Mouse (Mus musculus): ENCODE data around the gene Ryr3. TPM values are rescaled to one million over a fixed set of nuclear protein-coding genes. Genes with fewer than 3 reads are reported as not detected.

Gene Ryr3
- polyA plus RNA-seq (2016; fragmentation: Nextera tagmentation; extraction: Ambion mirVana), result 4.3 and 4.7 TPM in 2 replicates

- peak; percentile 81 for ATAC-seq (ENCODE audit: insufficient number of reproducible peaks, low FRiP score)
- no peaks in the 10 kb centered on the region for H3K36me3 ChIP-seq
- no peaks in the 10 kb centered on the region for H3K4me1 ChIP-seq (replicated peaks)
- peak within 1 kb of the TSS; percentile 62 for H3K4me3 ChIP-seq
- peaks cover 54% of the 10 kb centered on the region for H3K27me3 ChIP-seq (replicated peaks)
- H3K4me2 ChIP-seq, result peak within 1 kb of the TSS; percentile 92
- H3K9ac ChIP-seq, result peak within 1 kb of the TSS; percentile 71
- no peak within 1 kb of the TSS for H3K27ac ChIP-seq (ENCODE audit: poor library complexity, severe bottlenecking)
- H3K9me3 ChIP-seq (replicated peaks), result no peaks in the 10 kb centered on the region
- under 1% methylated on average over 56 of the region's 72 CpGs for WGBS
Observed at GRCm38 (mm10) chr2:113216746-113217461, at the start of gene Ryr3. Gene Ryr3 (minus strand): TSS chr2:113217096.

- 69% methylated on average over 5 of the region's 5 CpGs for WGBS
- Histone ChIP-seq H3K4me1 (replicated peaks) (no peaks in the 10 kb centered on the region), H3K9me3 (replicated peaks) (no peaks in the 10 kb centered on the region), H3K4me2 (no peak overlapping the region), H3K36me3 (no peaks in the 10 kb centered on the region), H3K27ac (ENCODE audit: poor library complexity, severe bottlenecking) (no peak overlapping the region), H3K9ac (no peak overlapping the region), H3K4me3 (no peak overlapping the region), H3K27me3 (replicated peaks) (no peaks in the 10 kb centered on the region)
- no peak for ATAC-seq (ENCODE audit: insufficient number of reproducible peaks, low FRiP score)
Observed at GRCm38 (mm10) chr2:113238871-113239270, 22.0 kb upstream of the Ryr3 start.

- H3K4me2 ChIP-seq, result no peak overlapping the region
- H3K27ac ChIP-seq (ENCODE audit: poor library complexity, severe bottlenecking), result no peak overlapping the region
- ATAC-seq (ENCODE audit: insufficient number of reproducible peaks, low FRiP score), result no peak
- H3K36me3 ChIP-seq, result no peaks in the 10 kb centered on the region
- no peak overlapping the region for H3K9ac ChIP-seq
- H3K9me3 ChIP-seq (replicated peaks), result no peaks in the 10 kb centered on the region
- no peak overlapping the region for H3K4me3 ChIP-seq
- no peaks in the 10 kb centered on the region for H3K4me1 ChIP-seq (replicated peaks)
- WGBS, result 68% methylated on average over 1 of the region's 1 CpGs
- no peaks in the 10 kb centered on the region for H3K27me3 ChIP-seq (replicated peaks)
Observed at GRCm38 (mm10) chr2:113236993-113237392, 20.1 kb upstream of the Ryr3 start.

- H3K4me2 ChIP-seq, result no peak overlapping the region
- no peaks in the 10 kb centered on the region for H3K36me3 ChIP-seq
- WGBS, result 18% methylated on average over 3 of the region's 3 CpGs
Observed at GRCm38 (mm10) chr2:113234559-113234958, 17.7 kb upstream of the Ryr3 start.

DNA sequence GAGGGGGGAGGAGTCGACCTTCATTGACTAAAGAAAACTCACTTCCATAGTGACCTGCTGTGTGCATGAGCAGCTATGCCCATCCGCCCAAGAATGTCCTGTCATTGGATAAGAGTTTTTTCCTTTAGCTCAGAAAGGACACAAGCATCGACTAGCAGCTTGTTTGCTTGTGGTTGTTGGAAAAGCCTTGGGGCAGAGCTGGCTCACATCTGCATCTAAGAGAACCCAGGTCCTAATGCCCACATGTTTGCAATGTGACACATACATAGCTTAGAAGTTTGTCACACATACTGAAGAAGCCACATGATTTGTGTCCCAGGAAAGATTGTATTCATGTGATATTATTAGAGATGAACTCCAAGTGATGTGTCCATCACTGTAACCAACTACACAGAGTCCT, 16.5 kb upstream of the Ryr3 start:
- Histone ChIP-seq H3K36me3 (no peaks in the 10 kb centered on the region), H3K4me1 (replicated peaks) (no peaks in the 10 kb centered on the region), H3K9ac (no peak overlapping the region), H3K27ac (ENCODE audit: poor library complexity, severe bottlenecking) (no peak overlapping the region), H3K4me3 (no peak overlapping the region), H3K4me2 (no peak overlapping the region), H3K9me3 (replicated peaks) (no peaks in the 10 kb centered on the region), H3K27me3 (replicated peaks) (no peaks in the 10 kb centered on the region)
- ATAC-seq (ENCODE audit: insufficient number of reproducible peaks, low FRiP score), result no peak
- WGBS, result 60% methylated on average over 3 of the region's 3 CpGs

More at GRCm38 (mm10) chr2:113234559-113234958, 17.7 kb upstream of the Ryr3 start:
- no peak for ATAC-seq (ENCODE audit: insufficient number of reproducible peaks, low FRiP score)
- Histone ChIP-seq H3K4me1 (replicated peaks) (no peaks in the 10 kb centered on the region), H3K27me3 (replicated peaks) (no peaks in the 10 kb centered on the region), H3K4me3 (no peak overlapping the region), H3K27ac (ENCODE audit: poor library complexity, severe bottlenecking) (no peak overlapping the region), H3K9me3 (replicated peaks) (no peaks in the 10 kb centered on the region), H3K9ac (no peak overlapping the region)

DNA sequence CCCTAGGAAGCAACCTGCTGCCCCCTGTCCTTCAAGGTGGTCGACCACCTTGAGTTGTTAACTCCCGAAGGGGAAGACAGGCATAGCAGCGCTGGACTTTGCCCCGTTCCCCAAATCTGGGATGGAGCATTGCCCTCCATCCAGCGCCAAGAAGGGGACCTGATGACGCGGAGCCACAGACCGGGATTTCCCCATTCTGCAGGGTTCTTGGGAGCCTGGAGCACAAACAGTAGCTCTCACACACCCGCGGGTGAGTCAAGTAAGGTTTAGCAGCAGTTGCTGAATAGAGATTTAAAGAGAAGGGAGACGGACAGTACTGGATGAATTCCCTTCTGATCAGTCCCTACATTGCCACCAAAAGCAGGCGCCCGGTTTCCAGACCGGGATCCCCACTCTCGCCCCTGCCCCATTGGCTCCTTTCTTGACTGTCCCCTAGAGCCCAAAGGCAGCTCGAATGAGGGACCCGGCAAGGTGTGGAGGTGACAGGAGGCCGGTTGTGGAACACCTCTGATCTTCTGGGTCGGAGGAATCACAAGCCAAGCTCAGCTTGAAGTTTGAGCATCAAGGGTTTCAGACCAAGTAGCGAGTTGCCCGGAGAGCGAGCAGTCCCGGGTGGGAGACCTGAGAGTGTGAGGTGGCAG, 671 bp downstream of the Ryr3 start:
- H3K27ac ChIP-seq (ENCODE audit: poor library complexity, severe bottlenecking), result no peak overlapping the region

DNA sequence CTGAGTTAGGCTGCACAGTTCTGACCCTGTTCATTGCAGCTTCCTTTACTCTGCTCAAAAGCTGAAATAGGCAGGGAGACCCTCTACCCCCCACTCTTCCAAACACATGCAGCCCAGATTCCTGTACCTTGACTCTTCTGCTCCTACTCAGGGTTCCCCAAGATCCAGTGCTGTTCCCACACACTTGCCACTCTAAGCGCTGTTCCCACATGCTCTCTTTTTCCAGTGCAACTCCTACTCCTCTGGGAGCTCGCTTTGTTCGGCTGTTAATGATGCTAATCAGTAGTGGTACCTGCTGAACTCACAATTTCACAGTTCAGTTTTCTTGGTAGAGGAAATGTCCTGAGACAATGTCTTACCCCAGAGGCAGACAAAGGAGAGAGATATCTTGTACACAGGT, 6.9 kb downstream of the Ryr3 start:
- no peaks in the 10 kb centered on the region for H3K4me1 ChIP-seq (replicated peaks)
- H3K36me3 ChIP-seq, result no peaks in the 10 kb centered on the region
- H3K4me2 ChIP-seq, result no peak overlapping the region
- no peak overlapping the region for H3K27ac ChIP-seq (ENCODE audit: poor library complexity, severe bottlenecking)
- WGBS, result 80% methylated on average over 3 of the region's 3 CpGs
- no peak for ATAC-seq (ENCODE audit: insufficient number of reproducible peaks, low FRiP score)
- H3K9ac ChIP-seq, result no peak overlapping the region
- peaks cover 27% of the 10 kb centered on the region for H3K27me3 ChIP-seq (replicated peaks)
- H3K9me3 ChIP-seq (replicated peaks), result no peaks in the 10 kb centered on the region
- no peak overlapping the region for H3K4me3 ChIP-seq

More for the DNA sequence above, 671 bp downstream of the Ryr3 start:
- H3K36me3 ChIP-seq, result no peaks in the 10 kb centered on the region
- H3K27me3 ChIP-seq (replicated peaks), result peaks cover 56% of the 10 kb centered on the region
- H3K9me3 ChIP-seq (replicated peaks), result no peaks in the 10 kb centered on the region
- H3K4me2 ChIP-seq, result peak overlapping the region; percentile 92
- H3K9ac ChIP-seq, result peak overlapping the region; percentile 71
- H3K4me1 ChIP-seq (replicated peaks), result no peaks in the 10 kb centered on the region
- peak overlapping the region; percentile 62 for H3K4me3 ChIP-seq
- WGBS, result 3% methylated on average over 23 of the region's 23 CpGs
- peak; percentile 10; the same call in 1 of the 2 replicates for ATAC-seq (ENCODE audit: insufficient number of reproducible peaks, low FRiP score)

- Histone ChIP-seq H3K9ac (no peak overlapping the region), H3K4me1 (replicated peaks) (no peaks in the 10 kb centered on the region), H3K9me3 (replicated peaks) (no peaks in the 10 kb centered on the region), H3K27ac (ENCODE audit: poor library complexity, severe bottlenecking) (no peak overlapping the region), H3K27me3 (replicated peaks) (peaks cover 19% of the 10 kb centered on the region), H3K36me3 (no peaks in the 10 kb centered on the region), H3K4me3 (no peak overlapping the region), H3K4me2 (no peak overlapping the region)
- WGBS, result 86% methylated on average over 9 of the region's 9 CpGs
- no peak for ATAC-seq (ENCODE audit: insufficient number of reproducible peaks, low FRiP score)
Observed at GRCm38 (mm10) chr2:113209263-113209662, 7.6 kb downstream of the Ryr3 start.

GRCm38 (mm10) chr2:113202857-113203256, 14.0 kb downstream of the Ryr3 start:
- no peak overlapping the region for H3K27ac ChIP-seq (ENCODE audit: poor library complexity, severe bottlenecking)
- WGBS, result 75% methylated on average over 6 of the region's 6 CpGs
- no peaks in the 10 kb centered on the region for H3K27me3 ChIP-seq (replicated peaks)
- H3K36me3 ChIP-seq, result no peaks in the 10 kb centered on the region
- H3K4me3 ChIP-seq, result no peak overlapping the region
- H3K9ac ChIP-seq, result no peak overlapping the region
- H3K4me1 ChIP-seq (replicated peaks), result no peaks in the 10 kb centered on the region
- ATAC-seq (ENCODE audit: insufficient number of reproducible peaks, low FRiP score), result no peak
- no peak overlapping the region for H3K4me2 ChIP-seq
- H3K9me3 ChIP-seq (replicated peaks), result 0 out of 2 replicates have a peak, but pooled peaks cover 3% of the 10 kb centered on the region

DNA sequence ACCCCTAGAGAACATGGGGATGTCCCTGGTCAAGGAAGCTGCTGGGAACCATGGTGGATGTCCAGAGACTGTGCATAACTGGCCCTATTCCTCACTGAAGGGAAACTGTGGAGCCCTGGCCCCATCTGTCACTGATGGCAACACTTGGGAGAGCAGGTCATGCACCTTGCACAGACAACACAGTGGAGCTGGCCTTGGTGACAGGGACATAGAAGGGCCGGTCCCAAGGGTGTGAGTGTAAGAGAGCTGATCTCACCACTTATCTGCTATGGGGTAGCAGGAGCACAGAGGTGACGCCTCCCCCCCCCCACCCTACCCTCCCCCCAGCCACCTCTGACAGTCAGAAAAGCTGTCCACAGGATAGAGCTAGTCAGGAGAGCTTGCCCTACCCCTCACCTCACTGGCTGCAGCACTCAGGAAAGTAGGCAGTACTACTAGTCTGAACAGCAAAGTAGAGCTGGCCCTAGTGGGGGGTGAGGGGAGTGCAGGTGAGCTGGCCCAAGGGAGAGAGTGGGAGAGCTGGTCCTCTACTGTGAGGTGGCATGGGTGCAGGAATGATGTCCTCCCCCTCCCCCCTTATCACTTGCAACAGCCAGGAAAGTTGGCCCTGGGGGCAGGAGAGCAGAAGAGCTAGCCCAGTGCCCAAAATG, 17.7 kb downstream of the Ryr3 start:
- ATAC-seq (ENCODE audit: insufficient number of reproducible peaks, low FRiP score), result 0 out of 2 replicates have a peak, but pooled peaks have one; percentile 33
- no peak overlapping the region for H3K27ac ChIP-seq (ENCODE audit: poor library complexity, severe bottlenecking)
- H3K9me3 ChIP-seq (replicated peaks), result 0 out of 2 replicates have a peak, but pooled peaks cover 3% of the 10 kb centered on the region
- H3K4me2 ChIP-seq, result no peak overlapping the region
- no peaks in the 10 kb centered on the region for H3K27me3 ChIP-seq (replicated peaks)
- no peak overlapping the region for H3K4me3 ChIP-seq
- H3K36me3 ChIP-seq, result no peaks in the 10 kb centered on the region
- H3K9ac ChIP-seq, result no peak overlapping the region
- WGBS, result 45% methylated on average over 2 of the region's 2 CpGs
- no peaks in the 10 kb centered on the region for H3K4me1 ChIP-seq (replicated peaks)

DNA sequence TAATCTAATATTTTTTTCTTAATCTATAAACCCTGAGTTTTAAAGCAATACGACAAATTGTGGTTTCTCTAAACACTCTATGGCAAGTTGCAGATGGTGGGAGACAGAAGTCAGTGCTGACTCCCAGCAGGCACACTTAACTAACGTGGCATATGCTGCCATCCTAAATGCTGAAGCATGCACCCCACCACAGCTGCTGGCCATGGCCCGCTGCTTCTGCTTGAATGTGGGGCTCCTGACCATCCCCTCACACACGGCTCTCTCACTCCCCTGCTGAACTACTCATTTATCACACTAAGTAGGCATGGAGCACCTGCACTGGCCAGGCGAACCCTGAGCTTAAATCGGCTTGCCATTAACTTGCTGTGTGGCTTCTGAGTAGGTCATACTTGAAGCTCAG, 29.7 kb downstream of the Ryr3 start:
- no peak overlapping the region for H3K27ac ChIP-seq (ENCODE audit: poor library complexity, severe bottlenecking)
- no peak overlapping the region for H3K4me2 ChIP-seq
- H3K36me3 ChIP-seq, result no peaks in the 10 kb centered on the region
- no peaks in the 10 kb centered on the region for H3K4me1 ChIP-seq (replicated peaks)
- no peak overlapping the region for H3K9ac ChIP-seq
- ATAC-seq (ENCODE audit: insufficient number of reproducible peaks, low FRiP score), result no peak
- 71% methylated on average over 6 of the region's 6 CpGs for WGBS
- H3K4me3 ChIP-seq, result no peak overlapping the region
- no peaks in the 10 kb centered on the region for H3K9me3 ChIP-seq (replicated peaks)
- no peaks in the 10 kb centered on the region for H3K27me3 ChIP-seq (replicated peaks)

Data from heart, embryonic 12.5 days (tissue).